In the genomic region with DNA sequence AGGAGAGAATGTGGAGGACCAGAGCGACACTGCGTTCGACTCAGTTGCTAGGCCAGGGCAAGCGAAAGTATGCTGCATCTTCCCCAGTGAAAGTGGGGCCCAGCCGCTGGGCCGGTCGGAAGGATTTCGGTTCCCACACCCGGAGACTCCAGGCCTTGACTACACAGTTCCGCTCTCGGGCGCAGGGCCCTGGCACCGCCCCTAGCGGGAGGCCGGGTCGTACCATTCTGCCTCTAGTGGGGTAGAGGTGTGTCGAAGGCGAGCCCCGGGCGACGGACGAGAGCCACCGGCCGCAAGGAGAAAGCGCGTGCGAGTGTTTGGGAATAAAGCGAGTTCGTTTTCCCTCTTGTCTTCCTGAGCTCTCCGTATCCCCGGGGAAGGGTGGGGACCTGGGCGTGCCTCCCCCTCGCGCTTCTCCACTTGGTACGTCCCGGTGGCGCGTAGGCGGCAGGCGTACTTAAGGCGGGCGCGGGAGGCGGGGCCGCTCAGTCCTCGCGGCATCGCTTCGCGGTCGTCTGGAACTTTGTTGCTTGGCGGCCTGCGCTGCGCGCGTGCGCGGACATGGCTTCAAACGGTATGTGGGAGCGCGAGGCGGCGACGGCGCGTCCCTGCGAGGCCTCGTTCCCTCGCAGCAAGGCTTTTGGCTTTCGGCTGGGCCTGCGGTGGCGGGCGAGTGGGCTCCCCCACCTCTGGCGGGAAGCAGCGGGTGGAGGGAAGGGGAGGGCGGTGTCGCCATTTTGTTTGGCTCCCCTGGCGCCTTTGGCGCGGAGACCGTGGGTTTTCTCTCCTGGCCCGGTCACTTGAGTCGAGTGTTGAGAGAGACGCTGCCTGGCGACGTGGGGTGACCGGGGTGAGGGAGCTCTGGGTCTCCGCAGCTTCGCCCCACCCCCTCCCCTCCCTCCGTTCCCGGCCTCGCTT, we compare ENCODE assay signal across 8 mouse cellular contexts. TPM values are rescaled to one million over a fixed set of nuclear protein-coding genes. Genes with fewer than 3 reads are reported as not detected.
DNase-seq lines count a peak whose midpoint lies in the region; ATAC-seq and TF ChIP-seq lines count a peak whose summit lies in the region.

A gene (plus strand): TSS at position 454 of the 918 bp plus-strand sequence.

- no peaks in the 10 kb centered on the region for H3K9me3 ChIP-seq in forebrain, embryonic 15.5 days

- peaks cover 30% of the 10 kb centered on the region for H3K4me1 ChIP-seq in forebrain, embryonic 15.5 days
- peaks cover 14% of the 10 kb centered on the region for H3K4me1 ChIP-seq in lung, adult 2 months (ENCODE audit: control insufficient read depth, insufficient read depth, low read length)

- under 1% methylated on average over 92 of the region's 92 CpGs for WGBS in forebrain, embryonic 15.5 days
- WGBS in lung, adult 2 months, result 1% methylated on average over 89 of the region's 92 CpGs

- peak within 1 kb of the TSS; percentile 78 for H3K4me3 ChIP-seq in forebrain, embryonic 15.5 days
- peak within 1 kb of the TSS; percentile 100 for H3K4me3 ChIP-seq in lung, adult 2 months (replicated peaks; ENCODE audit: extremely low read depth, low read depth, low read length)

- peaks cover 27% of the 10 kb centered on the region for H3K36me3 ChIP-seq in forebrain, embryonic 15.5 days

- peak within 1 kb of the TSS; percentile 99 for H3K9ac ChIP-seq in forebrain, embryonic 15.5 days (replicated peaks)

- no peak for TF ChIP-seq CTCF in lung, adult 2 months (IDR thresholded peaks at IDR 0.05; ENCODE audit: insufficient read depth, low read length)

- H3K4me2 ChIP-seq in forebrain, embryonic 15.5 days (replicated peaks), result peak within 1 kb of the TSS; percentile 87

- no peaks in the 10 kb centered on the region for H3K27me3 ChIP-seq in forebrain, embryonic 15.5 days

- H3K27ac ChIP-seq in forebrain, embryonic 15.5 days (replicated peaks), result peak within 1 kb of the TSS; percentile 98

- peak; percentile 100 for TF ChIP-seq POLR2A in lung, adult 2 months (IDR thresholded peaks at IDR 0.05; ENCODE audit: borderline replicate concordance, extremely low read depth, low read depth, low read length)

- DNase-seq in ES-CJ7 (ENCODE audit: low read depth, low spot score), result peak; percentile 95
- DNase-seq in cerebellum, adult 11 months, result peak; percentile 95
- peak; percentile 91 for DNase-seq in heart, postnatal 25 days (ENCODE audit: low spot score)
- peak; percentile 92 to 95 for DNase-seq in layer of hippocampus, adult 18-20 months (ENCODE audit: low spot score in 2 of 2)
- DNase-seq in lung, adult 2 months, result peak; percentile 98
- peak; percentile 86 to 91 for DNase-seq in thymus, adult 18-20 months

- intact Hi-C loops in heart, postnatal 25 days (cut with DNase I), result no loop called here

- peak; percentile 95 for ATAC-seq in forebrain, embryonic 15.5 days (replicated peaks)
- peak; percentile 91 for ATAC-seq in neutrophil, adult 5-6 weeks (ENCODE audit: extremely low read depth, insufficient number of reproducible peaks, low FRiP score, poor library complexity, severe bottlenecking)

RNA-seq across cellular contexts. Expression of the gene that starts here (rescaled TPM):
- polyA plus RNA-seq in forebrain, embryonic 15.5 days (2015; fragmentation: Nextera tagmentation; extraction: Ambion mirVana), result 438 and 469 TPM in 2 replicates
- total RNA-seq in heart, postnatal 25 days (2021), result 100 to 1,000 TPM; 139 to 171 TPM
- 100 to 1,000 TPM; 279 to 285 TPM for total RNA-seq in layer of hippocampus, adult 18-20 months (2021)
- 221 and 299 TPM in 2 replicates for polyA plus RNA-seq in lung, adult 2 months (2012; rRNA removed)
- 121 and 134 TPM in 2 replicates for total RNA-seq in neutrophil, adult 5-6 weeks (2017)

Comparison
In these comparisons a context has a peak if more than half of its experiments do, and no peak if none do; other contexts are left out.
1. Peak in every context shown above with its lines: DNase-seq, ATAC-seq, H3K4me3 ChIP-seq and H3K27ac ChIP-seq.